Mouse (Mus musculus) cortical plate, adult 2 months (tissue): ENCODE data around the gene Rpl23. TPM values are rescaled to one million over a fixed set of nuclear protein-coding genes. Genes with fewer than 3 reads are reported as not detected.
A peak's percentile ranks its signal among the peaks of the same experiment; 100 is the strongest.
"Not testable (repeated sequence)": the region's sequence is repeated elsewhere in the genome, so short reads cannot be mapped to it uniquely, and the experiment has no call there.

ENCODE experiments used
- H3K27ac ChIP-seq: fragments of 200-500 bp; 2 replicates; pipeline ENCODE4 v1.5.1; 2012; ENCODE audit warnings: low read length, control low read depth, inconsistent platforms; ENCODE audit not compliant: insufficient read depth
- H3K4me1 ChIP-seq: fragments of 200-500 bp; 2 replicates; pipeline ENCODE4 v1.6.1; 2011; ENCODE audit warnings: low read length; ENCODE audit not compliant: control insufficient read depth, insufficient read depth
- H3K4me3 ChIP-seq: fragments of 200-500 bp; 2 replicates; pipeline ENCODE4 v1.5.1; 2011; ENCODE audit warnings: mild to moderate bottlenecking, low read length, control low read depth; ENCODE audit not compliant: insufficient read depth
- CTCF ChIP-seq: fragments of 200-500 bp; IDR thresholded peaks from 2 replicates; pipeline ENCODE4 v1.5.1; 2011; ENCODE audit warnings: mild to moderate bottlenecking, control low read depth, low read length; ENCODE audit not compliant: insufficient read depth; ENCODE audit errors: extremely low read depth
- POLR2A ChIP-seq: fragments of 200-500 bp; IDR thresholded peaks from 2 replicates; pipeline ENCODE4 v1.6.1; 2011; ENCODE audit warnings: mild to moderate bottlenecking, low read length, control low read depth; ENCODE audit not compliant: insufficient read depth; ENCODE audit errors: extremely low read depth
- polyA plus RNA-seq: library from polyadenylated mRNA; depleted of rRNA; stranded (reverse); fragments of >200 nt; gene quantifications from 2 replicates; pipeline ENCODE4 v1.2.3, GENCODE M21; 2012; rRNA removed

Gene Rpl23
- polyA plus RNA-seq, 1 experiment = 287 TPM

- Histone ChIP-seq H3K27ac (no peak overlapping the region), H3K4me1 (peaks cover 11% of the 10 kb centered on the region), H3K4me3 (no peak overlapping the region)
- TF ChIP-seq POLR2A = no peak
- TF ChIP-seq CTCF = no peak
Measured at GRCm38 (mm10) chr11:97739155-97739554, 43.1 kb downstream of the Rpl23 start.

GRCm38 (mm10) chr11:97738703-97739102 lies 43.5 kb downstream of the Rpl23 start:
- Histone ChIP-seq H3K4me1 (peaks cover 11% of the 10 kb centered on the region), H3K27ac (no peak overlapping the region), H3K4me3 (no peak overlapping the region)
- TF ChIP-seq POLR2A = no peak
- 0 out of 2 replicates have a peak, but pooled peaks have one; percentile 15 for TF ChIP-seq CTCF

- TF ChIP-seq POLR2A (no peak), CTCF (no peak)
- Histone ChIP-seq H3K4me3 (no peak overlapping the region), H3K27ac (no peak overlapping the region), H3K4me1 (peaks cover 5% of the 10 kb centered on the region)
Measured at GRCm38 (mm10) chr11:97737600-97737999, 44.6 kb downstream of the Rpl23 start.

GRCm38 (mm10) chr11:97736645-97737044 lies 45.6 kb downstream of the Rpl23 start:
- H3K4me3 ChIP-seq = no peak overlapping the region
- H3K27ac ChIP-seq = no peak overlapping the region
- H3K4me1 ChIP-seq = peaks cover 5% of the 10 kb centered on the region; the same call in 1 of the 2 replicates
- TF ChIP-seq CTCF = no peak
- TF ChIP-seq POLR2A = no peak

GRCm38 (mm10) chr11:97734810-97735209 lies 47.4 kb downstream of the Rpl23 start:
- not testable (repeated sequence) for H3K4me1 ChIP-seq, H3K27ac ChIP-seq, H3K4me3 ChIP-seq

- TF ChIP-seq POLR2A (no peak), CTCF (no peak)
- Histone ChIP-seq H3K4me3 (no peak overlapping the region), H3K27ac (no peak overlapping the region), H3K4me1 (peaks cover 2% of the 10 kb centered on the region; the same call in 1 of the 2 replicates)
Measured at GRCm38 (mm10) chr11:97733689-97734088, 48.5 kb downstream of the Rpl23 start.

GRCm38 (mm10) chr11:97728730-97729129 lies 53.5 kb downstream of the Rpl23 start:
- Histone ChIP-seq H3K27ac (no peak overlapping the region), H3K4me3 (no peak overlapping the region), H3K4me1 (no peaks in the 10 kb centered on the region)
- TF ChIP-seq CTCF (no peak), POLR2A (no peak)

- TF ChIP-seq POLR2A = no peak
- no peak for TF ChIP-seq CTCF
- H3K4me3 ChIP-seq = no peak overlapping the region
- no peaks in the 10 kb centered on the region for H3K4me1 ChIP-seq
- no peak overlapping the region for H3K27ac ChIP-seq
Measured at GRCm38 (mm10) chr11:97728311-97728710, 53.9 kb downstream of the Rpl23 start.

Other genes with a start within 250 kb of the Rpl23 start
- 141 and 146 TPM in 2 replicates for gene Srcin1, start 206.3 kb downstream of the Rpl23 start, polyA plus RNA-seq
- 89.5 and 95.2 TPM in 2 replicates for gene Epop, start 152.7 kb downstream of the Rpl23 start, polyA plus RNA-seq
- 78.5 and 83.4 TPM in 2 replicates for gene Mllt6, start 119.0 kb downstream of the Rpl23 start, polyA plus RNA-seq
- 59.9 and 65.5 TPM in 2 replicates for gene Cisd3, start 96.6 kb downstream of the Rpl23 start, polyA plus RNA-seq
- gene Pcgf2, start 81.9 kb downstream of the Rpl23 start, polyA plus RNA-seq = 64.1 and 72.2 TPM in 2 replicates
- gene Psmb3, start 79.0 kb downstream of the Rpl23 start, polyA plus RNA-seq = 249 and 256 TPM in 2 replicates
- 64.7 and 67.2 TPM in 2 replicates for gene Pip4k2b, start 37.7 kb downstream of the Rpl23 start, polyA plus RNA-seq
- 16.4 TPM in 2 replicates for gene Cwc25, start 15.9 kb downstream of the Rpl23 start, polyA plus RNA-seq
- 0.76 and 1.6 TPM in 2 replicates for gene 1700001P01Rik, start 6.5 kb downstream of the Rpl23 start, polyA plus RNA-seq
- gene Lasp1, start 16.6 kb upstream of the Rpl23 start, polyA plus RNA-seq = 130 and 132 TPM in 2 replicates
- gene B230217C12Rik, start 58.3 kb upstream of the Rpl23 start, polyA plus RNA-seq = 122 and 130 TPM in 2 replicates
- gene Fbxo47, start 101.7 kb upstream of the Rpl23 start, polyA plus RNA-seq = 1.3 and 1.6 TPM in 2 replicates
- 28.6 and 29.2 TPM in 2 replicates for gene Plxdc1, start 204.0 kb upstream of the Rpl23 start, polyA plus RNA-seq
- gene Arl5c, start 213.7 kb upstream of the Rpl23 start, polyA plus RNA-seq = 2.2 and 2.6 TPM in 2 replicates
- 114 and 117 TPM in 2 replicates for gene Cacnb1, start 240.6 kb upstream of the Rpl23 start, polyA plus RNA-seq
- gene Rpl19, start 244.3 kb upstream of the Rpl23 start, polyA plus RNA-seq = 880 and 901 TPM in 2 replicates